Mouse (Mus musculus) cerebellum, postnatal 36 days (tissue): ENCODE results near the gene Dennd4c.
"Not testable (repeated sequence)": the region's sequence is repeated elsewhere in the genome, so short reads cannot be mapped to it uniquely, and the experiment has no call there.

Source experiments
- DNase-seq, 2 experiments: peaks; one replicate each; pipeline ENCODE4 v3.0.0; 2021 to 2022; ENCODE audit warnings: mixed read lengths in 2 of 2

The Dennd4c gene

DNA sequence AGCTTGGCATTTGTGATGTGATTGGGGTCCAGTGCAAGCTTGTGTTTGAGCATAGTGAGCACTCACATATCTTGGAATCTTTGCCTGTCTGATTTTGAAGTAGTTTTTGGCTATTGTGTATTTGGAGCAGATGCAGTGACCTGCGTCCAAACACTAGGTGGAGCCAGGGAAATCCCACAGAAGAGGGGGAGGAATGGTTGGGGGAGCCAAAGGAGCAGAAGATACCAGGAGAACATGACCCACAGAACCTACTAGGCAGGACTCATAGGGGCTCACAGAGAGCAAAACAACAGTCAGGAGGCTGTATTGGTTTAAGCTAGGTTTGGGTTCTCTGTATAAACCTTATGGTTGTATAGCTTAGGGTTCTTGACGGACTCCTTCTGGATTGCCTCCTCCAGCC, 62.2 kb downstream of the Dennd4c start:
- peak in 1 of 2 experiments; percentile 17 for DNase-seq

DNA sequence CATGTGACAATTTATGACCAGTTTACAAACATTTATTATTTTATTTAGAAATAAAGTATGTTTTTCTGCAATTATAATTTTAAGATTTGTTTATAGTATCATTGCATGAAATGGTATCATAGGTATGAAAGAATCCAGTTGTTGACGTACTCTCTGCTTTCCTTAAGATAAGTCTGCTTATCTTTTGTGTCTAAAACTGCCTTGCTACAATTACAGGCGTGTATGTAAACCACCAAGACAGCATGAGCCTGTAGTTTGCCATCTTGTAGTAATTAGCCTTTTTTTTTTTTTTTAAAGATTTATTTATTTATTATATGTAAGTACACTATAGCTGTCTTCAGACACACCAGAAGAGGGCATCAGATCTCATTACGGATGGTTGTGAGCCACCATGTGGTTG, 66.5 kb downstream of the Dennd4c start:
- no peak for DNase-seq

DNA sequence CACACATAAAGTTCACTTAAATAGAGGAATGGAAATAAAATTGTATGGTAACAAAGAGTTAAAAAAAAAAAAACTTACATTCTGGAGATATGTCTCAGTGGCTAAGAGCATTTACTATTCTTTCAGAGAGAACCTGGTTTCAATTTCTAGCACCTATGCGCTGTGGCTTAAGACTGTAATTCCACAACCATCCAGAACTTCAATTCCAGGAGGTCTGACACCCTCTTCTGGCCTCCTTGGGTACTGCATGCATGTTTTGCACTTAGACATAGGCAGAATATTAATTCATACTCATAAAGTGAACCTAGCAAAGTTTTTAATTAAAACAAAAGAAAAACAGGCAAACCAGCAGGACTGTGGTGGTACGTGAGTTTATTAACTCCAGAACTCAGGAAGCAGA, 74.8 kb downstream of the Dennd4c start:
- DNase-seq: peak; percentile 47 to 56

DNA sequence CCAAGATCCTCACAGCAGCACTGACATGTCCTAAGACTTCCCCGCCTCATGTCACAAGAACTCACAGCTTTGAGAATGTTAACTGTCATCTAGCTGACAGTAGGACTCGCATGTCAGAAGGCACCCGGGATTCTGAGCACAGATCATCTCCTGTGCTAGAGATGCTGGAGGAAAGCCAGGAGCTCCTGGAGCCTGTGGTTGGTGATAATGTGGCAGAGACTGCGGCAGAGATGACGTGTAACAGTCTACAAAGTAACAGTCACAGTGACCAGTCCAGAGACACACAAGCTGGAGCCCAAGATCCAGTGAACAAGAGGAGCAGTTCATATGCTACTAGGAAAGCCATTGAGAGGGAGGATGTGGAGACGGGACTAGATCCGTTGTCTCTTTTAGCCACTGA, 76.8 kb downstream of the Dennd4c start:
- no peak for DNase-seq

DNA sequence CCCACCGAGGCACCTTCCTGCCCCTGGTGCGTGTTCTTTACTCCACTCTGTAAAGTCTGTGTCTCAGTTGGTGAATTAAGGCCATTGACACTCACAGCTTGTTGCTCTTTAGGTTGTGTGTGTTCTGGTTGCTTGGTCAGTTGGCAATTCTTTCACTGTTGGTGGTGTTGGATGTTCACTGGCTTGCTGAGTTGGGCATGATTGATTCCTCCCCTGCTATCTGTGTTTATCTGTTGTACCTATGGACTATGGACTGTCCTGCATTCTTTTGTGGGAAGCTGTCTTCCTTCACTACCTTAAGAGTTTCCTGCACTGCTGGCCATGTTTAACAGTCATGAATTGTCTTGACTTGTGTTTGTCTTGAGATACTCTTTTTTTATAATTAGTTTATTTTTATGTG, 83.5 kb downstream of the Dennd4c start:
- DNase-seq: no peak

DNA sequence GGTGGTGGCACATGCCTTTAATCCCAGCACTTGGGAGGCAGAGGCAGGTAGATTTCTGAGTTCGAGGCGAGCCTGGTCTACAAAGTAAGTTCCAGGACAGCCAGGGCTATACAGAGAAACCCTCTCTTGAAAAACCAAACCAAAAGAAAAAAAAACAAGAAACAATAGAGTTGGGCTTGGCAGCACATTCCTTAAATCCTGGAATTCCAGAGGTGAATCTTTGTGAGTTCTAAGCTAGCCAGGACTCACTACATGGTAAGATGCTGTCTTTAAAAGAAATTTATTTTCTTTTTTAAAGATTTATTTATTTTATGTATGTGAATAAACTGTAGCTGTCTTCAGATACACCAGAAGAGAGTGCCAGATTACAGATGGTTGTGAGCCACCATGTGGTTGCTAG, 92.8 kb downstream of the Dennd4c start:
- not testable (repeated sequence) for DNase-seq

DNA sequence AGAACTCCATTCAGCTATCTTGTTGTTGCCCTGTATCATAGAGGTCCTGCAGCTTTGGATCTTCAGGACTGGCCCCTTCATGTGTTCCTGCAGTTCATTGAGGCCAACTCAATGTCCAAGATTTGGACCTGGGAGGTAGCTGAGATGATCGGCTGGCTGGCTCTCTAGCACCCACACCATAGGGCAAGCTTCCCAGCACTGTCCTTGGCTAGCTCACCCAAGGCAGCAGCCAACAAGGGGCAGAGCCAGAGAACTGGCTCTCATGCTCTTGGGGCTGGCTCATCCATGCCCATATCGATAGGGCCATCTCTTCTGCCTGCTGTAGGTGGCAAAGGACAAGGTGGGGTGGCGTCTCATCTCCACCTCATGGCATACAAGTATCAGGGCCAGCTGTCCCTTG, 97.0 kb downstream of the Dennd4c start:
- DNase-seq: peak; percentile 26

DNA sequence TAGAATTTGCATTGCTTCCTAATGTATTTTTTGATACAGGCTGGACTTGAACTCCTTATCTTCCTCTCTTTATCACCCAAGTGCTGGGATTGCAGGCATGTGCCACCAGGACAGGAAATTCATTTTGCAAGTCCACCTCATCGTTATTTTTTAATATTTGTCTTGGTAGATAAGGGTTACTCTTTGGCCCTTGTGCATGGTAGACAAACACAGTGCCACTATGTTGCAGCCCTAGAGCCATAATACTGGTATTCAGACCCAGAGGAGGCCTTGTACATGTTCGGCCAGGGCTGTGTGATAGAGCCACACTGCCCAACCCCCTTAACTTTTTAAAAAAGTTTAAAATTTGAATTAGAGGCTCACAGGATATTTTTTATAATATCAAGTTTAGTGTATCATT, 98.9 kb downstream of the Dennd4c start:
- DNase-seq: no peak

DNA sequence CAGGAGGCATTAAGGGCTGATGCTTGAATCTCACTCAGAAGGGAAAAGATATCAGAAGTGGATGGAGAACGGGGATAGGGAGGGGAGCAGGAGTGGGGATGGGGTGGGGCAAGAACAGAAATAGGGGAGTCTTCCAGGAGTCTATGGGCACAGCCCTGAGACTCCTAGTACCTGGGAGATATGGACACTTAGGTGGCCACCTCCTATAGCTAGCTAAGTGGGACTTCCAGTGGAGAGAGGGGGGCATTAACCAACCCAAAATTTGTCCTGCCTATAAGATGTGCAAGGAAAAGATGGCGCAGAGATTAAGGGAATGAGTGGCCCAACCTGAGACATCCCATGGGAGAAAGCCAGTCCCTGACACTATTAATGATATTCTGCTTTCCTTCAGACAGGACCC, 103.0 kb downstream of the Dennd4c start:
- no peak for DNase-seq

DNA sequence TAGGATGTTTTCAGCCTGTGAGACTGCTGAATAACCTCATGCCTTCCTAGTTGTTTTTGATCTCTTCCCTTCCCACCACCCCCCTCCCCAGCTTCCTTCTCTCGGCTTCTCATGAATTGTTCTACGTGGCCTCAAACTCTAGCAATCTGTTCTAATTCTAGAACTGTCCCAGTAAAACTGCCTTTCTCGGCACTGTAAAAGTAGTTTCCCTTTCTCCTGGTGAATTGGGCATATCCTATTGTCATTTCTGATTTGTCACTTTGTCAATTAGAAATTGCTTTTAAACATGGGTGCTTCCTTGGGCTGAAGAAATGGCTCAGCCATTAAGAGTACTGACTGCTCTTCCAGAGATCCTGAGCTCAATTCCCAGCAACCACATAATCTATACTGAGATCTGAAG, 103.7 kb downstream of the Dennd4c start:
- no peak for DNase-seq

DNA sequence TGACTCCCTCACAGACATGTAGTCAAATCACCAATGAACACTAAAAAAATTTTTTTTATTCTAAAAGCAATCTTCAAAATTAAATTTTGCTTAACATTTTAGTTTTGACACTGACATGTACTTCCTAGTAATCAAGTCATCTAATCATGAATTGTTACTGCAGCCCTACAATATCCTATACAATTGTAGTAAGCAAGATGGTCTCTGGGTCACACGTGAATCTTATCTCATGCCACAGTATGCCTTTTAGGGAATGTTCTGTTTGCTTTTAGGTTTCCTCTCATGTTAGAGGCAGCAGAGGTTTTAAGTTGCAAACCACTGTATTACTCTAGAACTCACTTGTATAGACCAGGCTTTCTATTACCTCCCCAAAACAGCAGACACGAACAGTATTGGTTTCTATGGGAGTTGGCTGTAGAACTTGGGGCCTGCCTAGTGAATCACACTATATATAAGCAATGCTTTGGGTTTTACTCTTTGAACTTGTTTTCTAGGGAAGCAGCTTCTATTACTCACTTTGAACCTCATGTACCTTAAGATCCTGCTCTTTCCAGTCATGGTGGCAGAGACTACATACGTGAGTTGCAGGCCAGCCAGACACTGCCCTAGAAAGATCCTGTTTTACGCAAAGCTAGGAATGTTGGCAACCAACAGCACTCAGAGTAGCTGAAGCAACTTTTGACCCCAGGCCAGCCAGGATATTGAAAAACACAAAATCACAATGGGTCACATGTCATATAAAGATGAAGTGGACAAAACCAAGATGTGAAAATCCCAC, 104.6 kb downstream of the Dennd4c start:
- DNase-seq: no peak

DNA sequence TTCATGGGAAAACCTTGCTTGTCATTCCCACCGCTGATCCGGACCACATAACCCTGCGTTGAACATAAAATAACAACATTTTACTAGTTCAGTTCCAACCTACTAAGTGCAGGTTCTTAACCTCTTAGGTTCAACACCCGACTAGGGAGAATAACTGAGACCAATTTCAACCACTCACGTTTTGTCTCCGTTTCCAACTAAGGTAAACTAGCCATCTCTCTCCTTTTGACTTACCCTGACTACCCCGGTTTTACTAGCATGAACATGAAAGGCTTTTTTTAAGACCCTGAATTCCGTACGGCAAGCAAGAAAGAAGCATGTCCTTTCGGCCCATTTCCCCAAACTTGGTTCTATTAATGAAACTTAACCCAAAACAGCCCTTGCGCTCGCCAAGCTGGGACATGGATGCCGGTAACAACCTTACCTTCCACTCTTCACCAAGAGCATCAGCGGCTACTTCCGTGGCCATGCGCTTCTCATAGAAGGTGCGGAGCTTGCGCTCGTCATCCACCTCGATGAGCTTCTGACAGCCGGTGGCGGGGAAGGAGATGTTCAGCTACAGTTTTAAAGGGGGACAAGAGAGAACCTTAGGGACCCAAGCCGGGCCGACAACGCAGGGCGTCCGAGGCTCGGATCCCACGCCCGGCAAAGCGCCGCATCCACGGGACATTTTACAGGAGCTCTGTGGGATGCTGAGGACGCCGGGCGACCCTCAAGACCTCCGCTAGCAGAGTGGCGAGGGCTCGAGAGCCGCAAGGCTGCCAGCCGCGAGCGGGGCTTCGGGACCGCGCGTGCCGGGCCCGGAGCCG, 108.2 kb downstream of the Dennd4c start:
- no peak for DNase-seq

DNA sequence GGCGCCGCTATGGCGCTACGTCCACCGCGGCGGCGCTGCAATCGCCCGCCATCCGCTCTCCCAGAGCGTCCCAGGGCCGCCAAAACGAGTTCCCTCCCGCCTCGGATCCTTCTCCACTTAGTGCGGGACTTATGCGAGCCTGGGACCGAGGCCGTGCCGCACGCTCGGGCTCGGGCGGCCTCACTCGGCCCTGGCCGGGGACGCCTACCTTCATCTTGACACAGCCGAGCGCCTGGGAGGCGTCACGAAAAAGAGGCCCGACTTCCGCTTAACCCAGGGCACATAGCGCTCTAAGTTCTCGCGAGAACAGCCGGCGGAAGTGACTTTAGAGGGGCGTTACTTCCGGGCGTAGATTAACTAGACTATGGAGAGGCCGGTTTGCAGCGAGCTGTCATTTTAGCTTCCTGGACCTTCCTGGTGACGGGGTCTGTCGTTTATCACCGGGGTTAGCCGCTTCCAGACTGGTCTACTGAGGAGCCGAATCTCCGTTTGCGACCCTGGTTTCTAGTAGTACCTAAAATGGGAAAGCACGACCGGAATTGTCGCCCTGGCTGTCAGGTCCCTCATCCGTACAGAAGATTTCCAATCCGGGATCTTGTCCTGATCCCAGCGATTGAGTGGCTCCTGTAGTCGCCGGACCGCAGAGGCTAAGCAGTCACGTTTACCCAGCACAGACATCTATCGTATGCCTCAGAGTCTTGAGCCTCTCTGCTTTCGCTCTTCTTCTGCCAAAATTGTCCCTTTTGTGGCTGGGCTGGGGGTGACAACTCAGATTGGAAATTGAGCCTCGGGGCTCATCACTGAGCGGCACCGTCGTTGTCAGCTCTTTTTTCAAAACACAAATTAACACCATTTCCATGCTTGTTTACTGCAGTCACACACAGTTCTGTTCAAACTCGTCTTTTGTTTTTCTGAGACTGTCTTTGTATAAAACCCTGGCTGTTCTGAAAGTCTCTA, 109.0 kb downstream of the Dennd4c start, which contains the start of gene Rps6:
TSS of gene Rps6 (minus strand) at position 300 of the 957 bp plus-strand sequence.
- peak; percentile 94 to 97 for DNase-seq

DNA sequence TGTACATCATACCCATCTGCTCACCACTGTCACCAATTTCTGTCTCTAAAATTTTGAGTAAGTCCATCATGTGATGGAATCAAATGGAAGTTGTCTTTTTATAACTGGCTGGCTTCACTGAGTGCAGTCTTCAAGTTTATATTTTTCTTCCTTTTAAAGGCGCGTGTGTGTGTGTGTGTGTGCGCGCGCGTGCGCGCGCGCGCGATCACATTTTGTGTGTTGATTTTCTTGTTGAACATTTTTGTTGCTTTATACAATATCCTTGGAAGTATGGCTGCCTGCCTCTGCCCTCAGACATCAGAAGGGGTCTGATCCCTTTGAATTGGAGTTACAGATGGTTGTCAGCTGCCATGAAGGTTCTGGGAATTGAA, 109.7 kb downstream of the Dennd4c start:
- peak; percentile 11 to 23 for DNase-seq

DNA sequence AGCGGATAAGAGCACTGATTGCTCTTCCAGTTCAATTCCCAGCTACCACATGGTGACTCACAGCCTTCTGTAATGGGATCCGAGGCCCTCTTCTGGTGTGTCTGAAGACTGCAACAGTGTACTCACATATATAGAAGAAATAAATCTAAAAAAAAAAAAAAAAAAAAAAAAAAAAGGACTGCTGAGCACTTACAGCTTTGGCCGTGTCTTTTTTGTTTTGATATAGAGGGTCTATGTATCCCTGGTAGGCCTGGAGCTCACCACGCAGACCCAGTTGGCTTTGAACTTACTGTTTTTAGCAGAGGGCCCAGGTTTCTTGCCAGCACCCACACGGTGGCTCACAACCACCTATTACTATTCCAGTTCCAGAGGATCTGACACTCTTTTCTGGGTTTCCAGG, 115.7 kb downstream of the Dennd4c start:
- DNase-seq: no peak

DNA sequence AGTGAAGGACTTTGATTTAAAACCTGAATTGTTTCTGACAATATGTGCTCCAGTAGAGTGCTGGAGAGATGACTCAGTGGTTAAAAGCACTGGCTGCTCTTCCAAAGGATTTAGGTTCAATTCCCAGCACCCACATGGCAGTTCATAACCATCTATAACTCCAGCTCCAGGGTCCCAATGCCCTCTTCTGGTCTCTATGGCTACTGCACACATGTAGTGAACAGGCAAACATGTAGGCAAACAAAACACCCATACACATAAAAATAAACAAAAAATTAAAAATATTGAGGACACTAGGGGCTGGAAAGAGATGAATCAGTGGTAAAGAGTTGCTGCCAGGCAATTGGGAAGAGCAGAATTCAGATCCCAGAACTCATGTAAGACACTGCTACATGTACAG, 123.6 kb downstream of the Dennd4c start:
- DNase-seq: no peak

DNA sequence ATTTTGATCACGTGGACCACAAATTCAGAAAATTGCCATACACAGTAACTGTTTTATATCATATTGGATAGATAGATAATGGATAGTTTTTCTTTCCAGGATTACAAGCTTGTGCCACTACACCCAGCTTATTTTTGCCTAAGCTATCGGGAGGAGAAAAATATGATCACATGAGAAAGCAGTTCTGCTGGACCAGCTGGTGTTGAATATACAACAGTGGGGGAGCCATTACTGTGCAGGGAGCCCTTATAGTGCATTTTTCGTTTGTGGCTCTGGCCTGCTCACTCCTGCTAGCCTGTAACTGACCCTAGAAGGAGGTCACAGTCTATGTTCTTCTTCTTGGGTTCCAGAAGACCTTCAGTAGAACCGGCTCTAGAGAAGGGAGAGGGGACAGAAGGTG, 124.7 kb downstream of the Dennd4c start:
- no peak for DNase-seq

DNA sequence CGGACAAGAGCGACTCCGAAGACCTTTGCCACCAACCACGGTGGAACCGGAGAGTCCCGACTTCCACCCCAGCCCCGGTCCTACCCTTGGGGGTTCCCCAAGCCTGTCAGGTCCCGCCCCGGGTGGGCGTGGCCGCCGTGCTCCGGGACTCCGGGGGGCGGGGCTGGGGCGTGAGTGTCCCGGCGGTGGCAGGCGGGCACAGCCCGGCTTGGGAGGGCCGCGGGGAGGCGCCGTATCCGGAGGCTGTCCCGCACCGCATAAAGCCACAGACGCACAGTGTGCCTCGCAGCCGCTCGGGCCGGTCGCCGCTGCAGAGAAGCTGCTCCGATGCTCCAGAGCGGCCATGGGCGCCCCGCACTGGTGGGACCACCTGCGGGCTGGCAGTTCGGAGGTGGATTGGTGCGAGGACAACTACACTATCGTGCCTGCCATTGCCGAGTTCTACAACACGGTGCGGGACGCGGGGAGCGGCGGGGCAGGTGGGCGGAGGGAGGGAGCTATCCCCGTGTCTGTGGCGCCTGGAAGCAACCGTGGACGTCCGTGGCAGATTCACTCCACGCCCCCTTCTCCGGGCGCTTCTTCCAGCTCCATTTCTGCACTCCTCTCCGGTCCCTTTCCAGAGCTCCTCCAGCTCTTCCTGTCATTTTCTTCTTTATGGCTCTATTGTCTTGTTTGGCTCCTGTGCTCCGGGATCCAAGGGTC, 125.9 kb downstream of the Dennd4c start, which contains the start of gene Acer2:
TSS of gene Acer2 (plus strand) at position 251 of the 702 bp plus-strand sequence.
- peak; percentile 68 to 80 for DNase-seq

DNA sequence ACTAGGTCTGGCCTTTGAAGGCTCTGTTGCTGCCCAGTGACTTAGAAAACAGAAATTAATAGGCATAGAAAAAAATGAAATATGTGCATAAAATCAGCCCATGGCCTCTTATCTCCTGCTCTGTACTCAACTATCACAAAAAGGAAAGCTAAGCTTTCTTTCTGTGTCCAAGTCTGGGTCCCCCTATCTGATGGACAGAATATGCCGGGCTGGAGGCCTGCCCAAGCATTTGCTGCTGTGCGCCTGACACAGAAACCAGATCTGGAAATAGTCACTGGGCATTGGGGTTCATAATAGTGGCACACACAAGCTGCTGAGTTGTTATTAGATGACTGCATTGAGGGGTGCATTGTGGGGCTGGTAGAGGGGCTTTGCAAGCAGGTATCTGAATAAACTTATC, 131.1 kb downstream of the Dennd4c start:
- no peak for DNase-seq

DNA sequence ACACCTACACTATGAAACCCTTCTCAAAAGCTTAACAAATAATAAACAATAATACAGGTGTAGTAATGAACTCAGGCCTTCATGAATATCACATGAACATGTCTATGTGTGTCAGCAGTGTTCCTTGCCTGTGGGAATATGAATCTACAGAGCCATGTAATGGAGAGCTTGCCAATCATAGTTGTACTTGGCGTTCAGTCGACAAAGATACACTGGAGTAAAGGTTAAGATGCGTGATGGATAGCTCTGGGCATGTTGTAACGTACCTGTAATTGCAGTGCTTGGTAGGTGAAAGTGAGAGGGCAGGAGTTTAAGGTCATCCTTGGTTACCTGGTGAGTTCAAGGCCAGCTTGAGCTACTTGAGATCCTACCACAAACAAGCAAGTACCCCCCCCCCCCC, 132.8 kb downstream of the Dennd4c start:
- no peak for DNase-seq

DNA sequence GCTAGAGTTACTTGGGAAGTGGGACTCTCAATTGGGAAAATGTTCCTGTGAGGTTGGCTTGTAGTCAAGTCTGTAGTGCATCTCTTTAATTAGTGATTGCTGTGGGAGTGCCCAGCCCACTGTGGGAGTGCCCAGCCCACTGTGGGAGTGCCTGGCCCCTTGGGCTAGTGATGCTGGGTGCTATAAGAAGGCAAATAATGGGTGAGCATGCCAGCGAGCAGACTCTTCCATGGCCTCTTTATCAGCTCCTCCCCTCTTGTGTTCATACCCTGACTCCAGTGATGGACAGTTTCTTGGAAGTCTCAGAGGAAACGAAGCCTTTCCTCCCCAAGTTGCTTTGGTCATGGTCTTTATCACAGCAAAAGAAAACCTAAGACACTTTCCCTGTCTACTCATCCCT, 134.1 kb downstream of the Dennd4c start:
- no peak for DNase-seq

DNA sequence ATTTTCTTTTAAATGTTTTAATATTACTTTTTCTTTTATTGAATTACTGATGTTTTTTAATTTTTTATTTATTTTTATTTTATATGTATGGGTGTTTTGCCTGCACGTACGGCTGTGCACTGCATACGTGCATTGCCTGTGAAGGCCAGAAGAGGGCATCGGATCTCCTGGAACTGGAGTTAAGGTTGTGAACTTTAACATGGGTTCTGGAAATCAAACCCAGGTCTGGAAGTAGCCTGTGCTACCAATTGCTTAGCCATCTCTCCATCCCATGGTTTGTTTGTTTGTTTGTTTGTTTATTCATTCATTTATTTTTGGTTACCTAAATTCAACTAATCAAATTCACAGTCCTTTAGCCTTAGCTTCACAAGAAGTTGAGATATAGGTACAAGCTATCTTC, 136.6 kb downstream of the Dennd4c start:
- no peak for DNase-seq
